Mouse (Mus musculus) c-Kit-positive CD71-positive TER-119-negative erythroid progenitor cells, embryonic 14.5 days (primary cell): ENCODE measurements around the gene Manbal.

Experiments
- DNase-seq: peaks from one replicate; pipeline ENCODE4 v3.0.0-alpha.2; 2013; ENCODE audit warnings: low read depth

Gene Manbal

GRCm38 (mm10) chr2:157436496-157436895 lies 69.1 kb downstream of the Manbal start:
- DNase-seq: no peak

GRCm38 (mm10) chr2:157437123-157437522 lies 69.7 kb downstream of the Manbal start:
- DNase-seq: no peak

GRCm38 (mm10) chr2:157441363-157441762 lies 74.0 kb downstream of the Manbal start:
- DNase-seq: no peak
